Mouse (Mus musculus): ENCODE data around the gene Disp3.

Gene Disp3

GRCm38 (mm10) chr4:148218238-148218637 lies 69.5 kb downstream of the Disp3 start:
- in situ Hi-C loops (cut with MboI) = no loop called here

- in situ Hi-C loops (cut with MboI) = no loop called here
Observed at GRCm38 (mm10) chr4:148215264-148215900, 72.4 kb downstream of the Disp3 start.

- in situ Hi-C loops (cut with MboI) = no loop called here
Observed at GRCm38 (mm10) chr4:148214460-148215136, 73.2 kb downstream of the Disp3 start.

GRCm38 (mm10) chr4:148204873-148205232 lies 82.9 kb downstream of the Disp3 start:
- in situ Hi-C loops (cut with MboI) = no loop called here

- in situ Hi-C loops (cut with MboI) = no loop called here
Observed at GRCm38 (mm10) chr4:148204061-148204872, 83.5 kb downstream of the Disp3 start.

GRCm38 (mm10) chr4:148203557-148203956 lies 84.2 kb downstream of the Disp3 start:
- in situ Hi-C loops (cut with MboI) = no loop called here

- in situ Hi-C loops (cut with MboI) = no loop called here
Observed at GRCm38 (mm10) chr4:148198721-148199120, 89.0 kb downstream of the Disp3 start.

- in situ Hi-C loops (cut with MboI) = no loop called here
Observed at GRCm38 (mm10) chr4:148194400-148194799, 93.4 kb downstream of the Disp3 start.

GRCm38 (mm10) chr4:148192707-148193245 lies 95.0 kb downstream of the Disp3 start:
- in situ Hi-C loops (cut with MboI) = no loop called here

All from mature B cell (primary cell).